Mouse (Mus musculus) heart, adult 2 months (tissue): ENCODE measurements at regions not wholly inside any gene's neighbourhood (a gene's known extent, or its start where the extent isn't known, plus 50 kb on each side); places are given as distances from the start of the nearest gene placed in this dataset.

Experiments used
- CTCF ChIP-seq: fragments of 200-600 bp; IDR thresholded peaks from 2 replicates; pipeline ENCODE4 v1.8.1; 2022; ENCODE audit warnings: antibody characterized with exemption, mild to moderate bottlenecking, moderate library complexity
- EP300 ChIP-seq: fragments of 200-500 bp; IDR thresholded peaks from 2 replicates; pipeline ENCODE4 v1.6.1; 2011; ENCODE audit warnings: low read depth, low read length, control low read depth; ENCODE audit not compliant: insufficient read depth
- POLR2A ChIP-seq: fragments of 200-500 bp; IDR thresholded peaks from 2 replicates; pipeline ENCODE4 v1.6.1; 2011; ENCODE audit warnings: mild to moderate bottlenecking, low read depth, low read length, control low read depth; ENCODE audit not compliant: insufficient read depth

- TF ChIP-seq CTCF (no peak), EP300 (no peak), POLR2A (no peak)
Measured at GRCm38 (mm10) chr6:140927616-140928015, 198.5 kb downstream of the Gm11077 start.
